Comparison of ENCODE assay signal across 12 mouse cellular contexts in the genomic region with DNA sequence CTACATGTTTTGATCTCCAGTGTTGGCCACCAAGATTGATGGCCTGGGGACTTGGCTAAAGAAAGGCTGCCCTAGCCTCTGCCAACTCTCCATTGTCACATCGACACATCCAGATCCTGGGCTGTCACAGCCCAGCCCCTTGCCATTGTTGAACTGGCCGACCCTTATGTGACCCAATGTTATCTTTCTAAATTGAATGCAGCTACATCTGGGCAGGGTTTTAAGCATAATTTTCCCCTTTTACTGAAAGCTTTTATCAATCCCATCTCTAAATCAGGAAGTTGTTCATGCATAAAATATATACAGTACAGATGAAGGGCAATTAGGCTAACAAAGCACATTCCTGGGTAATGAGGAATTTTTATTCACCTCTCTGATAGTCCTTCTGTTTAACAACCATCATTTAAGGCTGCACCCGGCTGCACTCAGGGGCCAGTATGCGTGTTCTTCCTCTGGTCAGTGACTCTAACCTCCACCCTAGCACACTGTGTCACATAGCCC.
DNase-seq lines count a peak whose midpoint lies in the region; ATAC-seq lines count a peak whose summit lies in the region.
"Had no signal": no experiment of that assay in that cellular context is flagged by ENCODE, and none has a peak within 500 bp of the region (broad histone marks: within the 10 kb centered on the region; RNA-seq: fewer than 3 reads in every experiment).

No protein-coding gene starts in this region.

- no peak for ATAC-seq in granulocyte monocyte progenitor cell, adult 5-6 weeks (replicated peaks; ENCODE audit: poor library complexity, severe bottlenecking)
- ATAC-seq: liver, embryonic 12.5 days; midbrain, embryonic 15.5 days had no signal

- peak; percentile 94 for DNase-seq in heart, adult 11 months
- DNase-seq in heart, postnatal 25 days (ENCODE audit: low spot score): no peak
- DNase-seq in adrenal gland, postnatal 36 days: peak; percentile 7 to 56
- peak; percentile 36 for DNase-seq in gastrocnemius, postnatal 25 days
- peak; percentile 38 to 44 for DNase-seq in kidney, postnatal 36 days
- DNase-seq in left cerebral cortex, postnatal 25 days (ENCODE audit: low spot score in 2 of 2): no peak
- no peak for DNase-seq in layer of hippocampus, adult 8-10 months (ENCODE audit: low spot score in 2 of 2)
- DNase-seq: cerebellum, adult 11-12 months; thymus, postnatal 25 days had no signal

- intact Hi-C loops in heart, postnatal 25 days (cut with DNase I): no loop called here
- intact Hi-C loops in left cerebral cortex, postnatal 25 days (cut with DNase I): loop anchor here (2.0 kb wide), 1 partner anchor 1158 kb away; no protein-coding TSS in a partner anchor

Comparison
In these comparisons a context has a peak if more than half of its experiments do, and no peak if none do; other contexts are left out.
1. DNase-seq: peak in heart, adult 11 months (single experiment), adrenal gland, postnatal 36 days (2 of 2), gastrocnemius, postnatal 25 days (single experiment) and kidney, postnatal 36 days (2 of 2); none in heart, postnatal 25 days (single experiment), left cerebral cortex, postnatal 25 days (0 of 2) and layer of hippocampus, adult 8-10 months (0 of 2).